Mouse (Mus musculus): ENCODE measurements around the gene Kpnb1. TPM values are rescaled to one million over a fixed set of nuclear protein-coding genes. Genes with fewer than 3 reads are reported as not detected.

Gene Kpnb1
- total RNA-seq, 2 experiments from 2014 or later: 125 to 136 TPM

DNA sequence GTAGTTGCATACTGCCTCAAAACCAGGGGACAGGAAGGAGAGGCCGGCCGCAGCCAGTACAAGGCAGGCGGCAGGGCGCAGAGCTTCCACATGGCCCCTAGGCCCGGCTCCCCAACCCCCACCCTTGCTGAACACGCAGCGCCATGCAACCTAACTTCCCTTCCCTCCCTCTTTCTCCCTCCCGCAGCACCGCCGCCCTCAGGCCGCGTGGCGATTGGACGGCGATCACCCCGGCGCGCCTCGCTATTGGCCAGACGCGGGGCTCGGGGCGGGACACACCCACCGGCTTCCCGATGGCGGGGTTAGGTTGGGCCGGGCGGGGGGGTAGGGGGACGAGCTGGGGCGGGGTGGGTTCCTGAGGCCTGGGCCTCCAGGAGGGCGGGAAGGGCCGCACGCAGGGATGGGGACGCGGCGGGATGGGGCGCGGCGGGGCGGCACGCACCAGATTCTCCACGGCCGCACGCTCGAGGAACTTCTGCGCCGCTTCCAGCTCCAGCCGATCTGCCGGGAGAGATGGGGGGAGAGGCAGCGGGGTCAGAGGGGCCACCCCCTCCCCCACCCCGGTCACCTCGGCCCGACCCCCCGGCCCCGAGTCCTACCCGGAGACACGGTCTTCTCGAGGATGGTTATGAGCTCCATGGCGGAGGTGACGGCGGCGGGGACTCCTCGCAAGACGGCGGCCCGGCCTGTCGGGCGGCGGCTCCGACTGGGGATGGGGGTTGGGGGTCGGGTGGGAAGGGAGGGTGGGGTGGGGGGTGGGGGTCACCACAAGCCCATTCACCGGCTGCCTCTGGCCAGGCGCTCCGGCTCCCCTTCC lies 526 bp downstream of the Kpnb1 start:
- peak; percentile 98 to 99 for DNase-seq (ENCODE audit: low spot score in 2 of 2)

DNA sequence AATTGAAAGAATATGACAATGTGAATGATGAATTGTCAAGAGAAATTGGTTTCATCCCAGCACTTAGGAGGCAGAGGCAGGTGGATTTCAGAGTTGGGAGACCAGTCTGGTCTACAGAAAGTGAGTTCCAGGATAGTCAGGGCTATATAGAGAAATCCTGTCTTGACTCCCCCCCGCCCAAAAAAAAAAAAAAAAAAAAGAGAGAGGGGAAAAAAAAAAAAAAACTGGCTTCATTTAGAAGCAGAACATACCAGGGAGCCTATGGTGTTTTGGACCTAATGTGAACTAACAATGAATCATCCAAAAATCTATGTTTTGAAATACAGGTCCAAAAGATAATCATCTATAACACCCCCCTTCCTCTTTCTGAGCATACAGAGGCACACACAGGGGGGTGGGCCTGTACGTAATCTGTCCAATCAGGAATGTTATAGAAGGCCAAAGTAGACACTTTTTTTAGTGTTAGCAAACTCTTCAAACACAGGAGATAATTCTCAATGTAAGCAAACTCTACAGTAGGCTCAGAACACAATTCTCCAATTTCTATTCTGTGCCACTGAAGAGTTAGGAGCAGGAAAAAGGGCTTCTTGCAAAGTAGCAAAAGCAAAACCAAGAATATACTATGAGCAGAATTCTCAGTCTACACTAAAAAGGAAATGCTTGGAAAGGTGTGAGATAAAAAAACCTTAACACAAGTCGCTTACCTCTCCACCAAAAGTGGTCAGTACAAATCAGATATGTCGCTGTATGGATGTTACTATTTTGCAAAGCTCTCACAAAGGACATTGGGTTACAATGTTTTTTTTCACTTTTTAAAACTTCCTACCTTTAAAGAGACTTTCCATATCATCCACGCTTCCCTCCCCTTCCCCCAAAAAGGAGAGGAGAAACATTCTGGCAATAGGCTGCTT lies 1.7 kb downstream of the Kpnb1 start:
- no peak for DNase-seq (ENCODE audit: low spot score in 2 of 2)

DNA sequence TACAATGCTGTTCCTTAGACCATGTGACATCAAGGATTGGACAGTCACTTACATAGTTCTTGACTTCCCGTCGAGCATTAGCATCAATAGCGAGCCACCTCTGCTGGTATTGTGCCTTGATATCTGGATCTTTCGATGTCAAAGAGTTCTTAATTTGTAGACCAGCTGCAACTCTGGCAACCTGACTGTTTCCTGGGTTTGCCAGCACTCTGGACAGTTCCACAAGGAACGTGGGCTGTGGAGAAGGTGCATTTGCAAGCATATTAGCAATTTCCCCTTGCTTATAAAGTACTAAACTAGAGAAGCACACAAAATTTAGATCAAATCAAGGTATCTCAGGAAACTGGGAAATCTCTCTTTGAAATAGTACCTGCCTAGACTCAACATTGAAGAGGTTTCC lies 2.8 kb downstream of the Kpnb1 start:
- no peak for DNase-seq (ENCODE audit: low spot score in 2 of 2)

DNA sequence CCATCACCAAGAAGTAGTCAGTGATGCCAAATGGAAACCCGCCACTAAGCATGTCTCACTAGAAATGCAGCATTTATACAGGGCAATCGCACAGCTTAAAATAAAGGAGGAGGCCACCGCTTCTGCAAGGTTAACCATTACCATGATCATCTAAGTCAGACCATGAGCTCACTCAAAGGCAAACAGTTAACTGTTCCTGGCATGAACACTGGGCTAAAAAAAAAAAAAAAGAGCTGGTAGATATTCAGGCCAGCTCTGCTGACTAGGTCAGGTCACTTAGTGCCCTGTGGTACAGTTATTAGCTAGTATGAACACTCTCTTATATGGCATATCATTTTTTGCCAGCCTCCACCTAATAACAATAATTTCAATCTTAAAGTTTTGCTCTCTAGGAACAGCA lies 5.2 kb downstream of the Kpnb1 start:
- DNase-seq (ENCODE audit: low spot score in 2 of 2): no peak

DNA sequence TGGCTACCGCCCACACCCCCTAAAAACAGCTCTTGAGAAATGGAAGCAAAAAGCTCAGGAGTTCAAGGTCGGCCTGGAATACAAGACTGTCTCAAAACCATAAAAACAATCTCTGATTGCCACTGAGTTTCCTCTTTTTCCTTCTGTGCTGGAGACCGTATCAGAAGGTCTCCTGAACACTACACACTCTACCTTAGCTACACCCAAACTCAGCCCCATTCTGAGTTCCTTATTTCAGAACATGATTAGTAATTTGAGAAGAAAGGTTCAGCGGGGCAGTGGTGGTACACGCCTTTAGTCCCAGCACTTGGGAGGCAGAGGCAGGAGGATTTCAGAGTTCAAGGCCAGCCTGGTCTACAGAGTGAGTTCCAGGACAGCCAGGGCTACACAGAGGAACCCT lies 6.6 kb downstream of the Kpnb1 start:
- no peak for DNase-seq (ENCODE audit: low spot score in 2 of 2)

- no peak for DNase-seq (ENCODE audit: low spot score in 2 of 2)
Measured at GRCm38 (mm10) chr11:97178198-97178597, 9.5 kb downstream of the Kpnb1 start.

DNA sequence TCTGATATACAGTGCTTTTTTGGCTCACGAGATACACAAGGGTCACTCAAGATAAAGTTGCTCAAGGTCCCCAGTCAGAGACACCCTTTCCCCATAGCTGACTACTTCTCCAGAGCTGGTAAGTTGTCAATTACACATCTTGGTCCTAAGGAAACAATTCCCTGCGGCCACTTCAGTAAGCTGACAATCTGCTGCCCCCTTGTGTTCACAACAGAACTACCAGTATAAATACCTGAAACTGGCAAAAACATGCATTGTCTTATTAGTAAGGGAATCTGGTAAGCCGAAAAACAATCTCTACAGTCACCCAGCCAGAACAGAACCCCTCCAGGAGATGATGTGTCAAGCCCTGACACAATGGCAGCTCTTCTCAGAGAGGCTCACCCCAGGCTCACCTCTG lies 10.8 kb downstream of the Kpnb1 start:
- DNase-seq (ENCODE audit: low spot score in 2 of 2): peak; percentile 26 to 46

GRCm38 (mm10) chr11:97175499-97175898 lies 12.2 kb downstream of the Kpnb1 start:
- DNase-seq (ENCODE audit: low spot score in 2 of 2): no peak

GRCm38 (mm10) chr11:97160341-97160740 lies 27.3 kb downstream of the Kpnb1 start:
- no peak for DNase-seq (ENCODE audit: low spot score in 2 of 2)

- DNase-seq (ENCODE audit: low spot score in 2 of 2): no peak
Measured at GRCm38 (mm10) chr11:97156999-97157398, 30.7 kb downstream of the Kpnb1 start.

- DNase-seq (ENCODE audit: low spot score in 2 of 2): no peak
Measured at GRCm38 (mm10) chr11:97152662-97153287, 34.9 kb downstream of the Kpnb1 start.

DNA sequence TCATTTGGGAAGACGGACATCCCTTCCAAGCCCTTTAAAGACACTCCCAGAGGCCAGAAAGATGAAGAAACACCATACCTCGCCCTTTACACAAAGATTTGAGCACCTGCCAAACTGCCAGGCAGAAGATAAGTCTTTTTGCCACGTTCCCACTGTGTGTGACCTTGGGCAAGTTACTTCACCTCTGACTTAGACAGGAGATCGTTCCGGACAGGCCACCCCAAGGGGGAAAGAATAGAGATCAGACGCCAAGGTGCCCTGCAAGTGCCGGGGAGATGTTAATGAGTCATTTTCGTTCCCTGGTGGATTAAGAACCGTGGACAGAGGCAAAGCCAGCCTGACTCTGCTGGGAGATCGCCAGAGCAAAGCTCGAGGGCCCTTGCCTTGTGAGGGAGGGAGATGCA lies 35.7 kb downstream of the Kpnb1 start:
- peak in 1 of 2 experiments; percentile 57 for DNase-seq (ENCODE audit: low spot score in 2 of 2)

- DNase-seq (ENCODE audit: low spot score in 2 of 2): peak; percentile 70 to 83
Measured at GRCm38 (mm10) chr11:97151343-97151801, 36.3 kb downstream of the Kpnb1 start, which contains the start of gene Tbkbp1. Gene Tbkbp1, minus strand, starts transcription at chr11:97151495.

DNA sequence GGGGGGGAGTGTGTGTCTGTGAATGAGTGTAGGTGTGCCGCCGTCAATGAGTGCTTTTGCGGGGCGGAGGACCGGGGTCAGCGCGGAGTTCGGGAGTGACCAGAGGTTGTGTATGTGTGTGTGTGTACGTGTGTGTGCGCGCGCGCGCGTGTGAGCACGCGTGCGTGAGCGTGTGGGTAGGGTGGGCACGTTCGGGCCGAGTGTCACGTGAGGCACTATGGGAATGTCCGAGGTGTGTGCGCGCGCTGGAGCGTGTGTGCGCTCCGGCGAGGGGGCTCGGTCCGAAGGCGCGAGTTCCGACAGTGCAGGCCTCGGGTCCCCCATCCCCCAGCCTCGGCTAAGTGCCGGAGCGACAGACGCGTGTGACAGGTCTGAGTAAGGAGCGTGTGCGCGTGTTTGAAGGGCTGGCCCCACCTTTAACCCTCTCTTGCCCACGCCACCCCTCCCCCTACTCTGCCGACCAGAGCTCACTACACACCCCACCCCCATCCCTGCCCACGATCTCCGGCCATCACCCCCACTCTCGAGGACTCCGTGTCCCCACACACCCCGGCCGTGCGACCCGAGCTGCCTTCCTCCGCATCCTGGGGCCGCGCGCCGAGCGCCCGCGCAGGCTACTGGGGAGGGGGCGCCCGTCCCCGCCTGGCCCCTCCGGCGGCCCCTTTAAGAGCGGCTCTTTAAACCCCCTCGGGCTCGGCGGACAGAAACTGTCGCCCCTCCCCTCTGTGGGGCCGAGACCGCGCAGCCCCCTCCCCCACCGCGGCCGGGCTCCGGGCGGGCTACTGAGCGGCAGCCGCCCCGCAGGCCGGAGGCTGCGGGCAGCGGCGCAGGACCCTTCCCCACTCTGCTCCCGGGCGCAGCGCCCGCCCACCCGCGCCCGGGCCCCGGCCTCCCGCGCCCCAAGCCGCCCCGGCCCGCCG lies 37.0 kb downstream of the Kpnb1 start:
- peak; percentile 69 to 76 for DNase-seq (ENCODE audit: low spot score in 2 of 2)

- DNase-seq (ENCODE audit: low spot score in 2 of 2): peak; percentile 64 to 73
Measured at GRCm38 (mm10) chr11:97149995-97150410, 37.7 kb downstream of the Kpnb1 start.

GRCm38 (mm10) chr11:97149026-97149425 lies 38.7 kb downstream of the Kpnb1 start:
- DNase-seq (ENCODE audit: low spot score in 2 of 2): no peak

DNA sequence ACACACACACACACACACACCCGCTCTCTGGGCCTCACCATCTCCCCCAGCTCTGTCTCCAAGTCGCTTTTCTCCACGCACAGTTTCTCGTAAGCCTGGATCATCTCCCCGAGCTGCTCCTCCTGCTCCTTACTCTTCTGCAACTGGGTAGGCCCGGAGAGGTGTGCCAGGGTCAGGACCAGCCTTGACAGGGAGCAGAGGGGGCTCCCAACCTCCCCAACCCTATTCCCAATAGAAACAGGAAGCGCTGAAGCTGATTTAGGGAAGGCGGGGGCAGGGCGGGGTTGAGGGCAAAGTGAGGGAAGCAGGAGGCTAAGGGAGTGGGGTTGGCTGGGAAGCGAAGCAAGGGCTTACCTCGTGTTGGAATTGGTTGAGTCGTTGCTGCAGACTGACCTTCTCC lies 39.1 kb downstream of the Kpnb1 start:
- no peak for DNase-seq (ENCODE audit: low spot score in 2 of 2)

DNA sequence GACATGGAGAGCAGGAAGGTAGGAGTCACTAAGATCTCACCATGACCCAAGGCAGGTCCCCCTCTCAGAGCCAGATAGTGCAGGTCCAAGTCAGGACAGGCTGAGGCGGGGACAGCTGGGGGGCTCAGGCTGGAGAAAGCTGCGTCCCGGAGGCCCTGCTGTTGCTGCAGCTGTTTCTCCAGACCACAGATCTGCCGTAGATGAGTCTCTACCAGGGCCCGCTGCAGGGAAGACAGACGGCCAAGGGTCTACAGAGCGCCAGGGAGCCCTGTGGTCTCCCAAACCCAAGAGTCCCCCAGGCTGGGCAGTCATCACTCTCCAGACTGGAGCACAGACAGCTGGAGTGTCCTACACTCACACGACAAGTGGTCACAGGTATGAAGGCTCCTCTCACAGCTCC lies 40.3 kb downstream of the Kpnb1 start:
- DNase-seq (ENCODE audit: low spot score in 2 of 2): no peak

- DNase-seq (ENCODE audit: low spot score in 2 of 2): peak; percentile 86 to 91
Measured at GRCm38 (mm10) chr11:97146724-97147123, 41.0 kb downstream of the Kpnb1 start.

DNA sequence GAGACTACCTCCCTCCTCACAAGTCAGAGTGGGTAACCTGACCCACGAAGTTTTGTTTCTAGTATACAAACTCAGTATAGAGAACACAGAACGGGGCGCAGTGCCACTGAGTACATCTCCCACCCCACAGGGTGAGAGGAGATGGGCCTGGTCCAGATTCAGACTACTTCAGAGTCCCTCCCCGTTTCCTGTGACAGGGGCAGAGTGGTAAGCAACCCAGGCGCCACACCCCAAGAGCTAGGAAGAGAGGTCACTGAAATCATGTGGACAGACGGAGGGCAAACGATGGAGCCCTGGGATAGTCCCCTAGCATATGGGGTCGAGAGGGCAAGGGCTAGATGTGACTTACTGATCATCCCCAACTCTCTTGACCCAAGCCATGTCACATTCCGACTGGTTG lies 41.7 kb downstream of the Kpnb1 start:
- DNase-seq (ENCODE audit: low spot score in 2 of 2): no peak

Measured in layer of hippocampus, postnatal 10 days (tissue).